Mouse (Mus musculus) heart, embryonic 12.5 days (tissue): ENCODE measurements around the gene Tctn3. TPM values are rescaled to one million over a fixed set of nuclear protein-coding genes. Genes with fewer than 3 reads are reported as not detected.
A peak's percentile ranks its signal among the peaks of the same experiment; 100 is the strongest.
"Not testable (repeated sequence)": the region's sequence is repeated elsewhere in the genome, so short reads cannot be mapped to it uniquely, and the experiment has no call there.

Experiments
- ATAC-seq: fragments of 200-750 bp; cut with Nextera tagmentation; 2 replicates; pipeline ENCODE4 v1.8.0; 2017; ENCODE audit warnings: moderate TSS enrichment, moderate library complexity; ENCODE audit not compliant: insufficient number of reproducible peaks, low FRiP score
- H3K27ac ChIP-seq: fragments of 300-500 bp; sonication (generic); 2 replicates; pipeline ENCODE4 v1.5.1; 2016; ENCODE audit warnings: mild to moderate bottlenecking, moderate library complexity; ENCODE audit not compliant: poor library complexity, severe bottlenecking
- H3K27me3 ChIP-seq: fragments of 300-500 bp; sonication (generic); replicated peaks from 2 replicates; pipeline ENCODE4 v1.6.1; 2016; ENCODE audit warnings: mild to moderate bottlenecking, moderate library complexity
- H3K36me3 ChIP-seq: fragments of 300-500 bp; sonication (generic); 2 replicates; pipeline ENCODE4 v1.6.1; 2016; ENCODE audit warnings: mild to moderate bottlenecking, moderate library complexity
- H3K4me1 ChIP-seq: fragments of 300-500 bp; sonication (generic); replicated peaks from 2 replicates; pipeline ENCODE4 v1.6.1; 2016; ENCODE audit warnings: mild to moderate bottlenecking
- H3K4me2 ChIP-seq: fragments of 300-500 bp; sonication (generic); 2 replicates; pipeline ENCODE4 v1.6.1; 2016; ENCODE audit warnings: mild to moderate bottlenecking, moderate library complexity
- H3K4me3 ChIP-seq: fragments of 300-500 bp; sonication (generic); 2 replicates; pipeline ENCODE4 v1.5.1; 2016; ENCODE audit warnings: mild to moderate bottlenecking
- H3K9ac ChIP-seq: fragments of 300-500 bp; sonication (generic); 2 replicates; pipeline ENCODE4 v1.6.1; 2016; ENCODE audit warnings: mild to moderate bottlenecking, moderate library complexity
- H3K9me3 ChIP-seq: fragments of 300-500 bp; sonication (generic); replicated peaks from 2 replicates; pipeline ENCODE4 v1.6.1; 2016; ENCODE audit warnings: mild to moderate bottlenecking, moderate library complexity
- WGBS: fragments of 180-500 bp; shearing (Covaris S2); methylation state at CpG from one replicate; pipeline ENCODE4 v1.1.7; 2016; 5-methylcytosine and 5-hydroxymethylcytosine counted together
- polyA plus RNA-seq: library from polyadenylated mRNA; unstranded; fragments of >200 nt; fragmentation: Nextera tagmentation; extraction: Ambion mirVana; gene quantifications from 2 replicates; pipeline ENCODE4 v1.2.1, GENCODE M21; 2016

The Tctn3 gene
- polyA plus RNA-seq, 1 experiment from 2014 or later = 10.6 TPM

DNA sequence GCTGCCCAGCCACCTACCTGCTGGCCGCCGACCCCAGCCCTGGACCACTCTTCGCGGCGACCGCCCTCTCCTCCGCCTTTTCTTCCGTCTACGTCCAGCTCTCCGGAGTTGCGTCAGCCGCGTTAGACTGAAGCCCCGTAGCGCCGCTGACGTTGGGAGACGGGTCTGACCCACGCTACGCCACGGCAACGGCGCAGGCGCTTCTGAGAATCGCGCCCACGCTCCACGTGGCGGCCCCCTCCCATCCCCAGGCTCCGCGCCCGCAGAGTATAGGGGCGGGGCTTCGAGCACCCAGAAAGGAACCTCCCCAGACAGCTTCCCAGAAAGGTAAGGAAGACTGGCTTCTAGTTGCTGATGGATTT lies 23.8 kb downstream of the Tctn3 start, which contains the start of gene Aldh18a1:
TSS of gene Aldh18a1 (minus strand) at position 171 of the 362 bp plus-strand sequence.
- under 1% methylated on average over 34 of the region's 34 CpGs for WGBS
- peak within 1 kb of the TSS; percentile 94 for H3K4me3 ChIP-seq
- peaks cover 5% of the 10 kb centered on the region; the same call in 1 of the 2 replicates for H3K36me3 ChIP-seq
- peaks cover 8% of the 10 kb centered on the region for H3K4me1 ChIP-seq
- ATAC-seq = peak; percentile 94
- no peaks in the 10 kb centered on the region for H3K27me3 ChIP-seq
- no peaks in the 10 kb centered on the region for H3K9me3 ChIP-seq
- H3K9ac ChIP-seq = peak within 1 kb of the TSS; percentile 88
- H3K4me2 ChIP-seq = peak within 1 kb of the TSS; percentile 95
- H3K27ac ChIP-seq = peak within 1 kb of the TSS; percentile 84

DNA sequence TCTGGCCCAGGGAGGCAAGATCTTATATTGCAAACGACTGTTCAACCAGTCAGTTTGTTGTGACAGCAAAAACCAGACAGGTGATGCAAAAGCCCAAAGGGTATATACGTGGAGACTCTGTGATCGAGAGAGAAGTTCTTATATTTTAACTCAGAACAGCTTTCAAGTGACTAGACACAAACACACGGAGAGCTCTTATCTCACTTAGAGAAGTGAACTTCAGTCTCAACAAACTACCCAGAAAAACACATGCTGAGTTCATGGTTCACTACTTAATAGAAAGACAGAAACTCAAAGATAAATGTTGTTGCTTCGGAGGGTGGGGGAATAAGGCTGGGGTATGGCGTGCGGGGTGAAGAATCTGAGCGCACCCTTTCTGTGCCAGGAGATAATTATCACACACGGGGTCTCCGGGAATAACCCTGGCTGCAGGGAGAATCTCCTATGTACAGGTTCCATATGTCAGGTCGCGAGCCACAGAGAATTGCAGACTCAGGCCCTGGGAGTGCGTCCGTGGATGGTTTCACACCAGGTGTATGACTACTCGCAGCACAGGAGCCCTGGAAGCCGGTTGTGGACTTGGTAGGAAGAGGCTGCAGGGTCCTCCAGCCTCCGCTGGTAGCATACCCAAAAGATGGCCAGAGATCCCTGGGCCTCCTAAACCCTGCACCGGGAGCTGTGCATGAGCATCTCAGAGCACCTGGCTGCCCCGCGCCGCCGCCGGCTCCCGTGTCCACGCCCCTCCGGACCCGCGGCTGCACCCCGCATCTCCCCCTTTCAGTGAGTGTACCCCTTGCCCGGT lies 24.3 kb downstream of the Tctn3 start:
- Histone ChIP-seq H3K4me3 (peak overlapping the region; percentile 94), H3K27ac (peak overlapping the region; percentile 14; the same call in 1 of the 2 replicates), H3K4me2 (peak overlapping the region; percentile 95), H3K4me1 (peaks cover 8% of the 10 kb centered on the region), H3K9me3 (no peaks in the 10 kb centered on the region), H3K27me3 (no peaks in the 10 kb centered on the region), H3K9ac (peak overlapping the region; percentile 88), H3K36me3 (peaks cover 7% of the 10 kb centered on the region; the same call in 1 of the 2 replicates)
- peak; percentile 60 for ATAC-seq
- WGBS = 5% methylated on average over 27 of the region's 30 CpGs

DNA sequence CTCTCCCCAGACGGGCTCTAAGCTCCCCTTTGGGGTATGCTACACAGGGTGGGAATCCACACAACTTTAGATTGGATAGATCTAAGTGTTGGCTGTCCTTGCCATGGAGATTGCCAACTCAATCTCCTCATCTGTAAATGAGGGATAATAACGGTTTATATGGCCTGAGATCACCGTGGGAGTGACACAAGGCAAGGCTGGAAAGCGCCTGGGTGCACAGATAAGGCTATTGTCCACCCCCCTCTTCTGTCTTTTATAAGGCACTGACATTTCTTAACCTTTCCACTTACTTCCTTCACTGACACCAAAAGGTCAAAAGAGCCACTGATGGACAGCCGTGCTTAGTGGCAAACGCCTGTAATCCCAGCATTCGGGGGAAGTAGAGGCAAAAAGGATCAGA lies 25.1 kb downstream of the Tctn3 start:
- Histone ChIP-seq H3K4me2 (peak overlapping the region; percentile 95), H3K27ac (no peak overlapping the region), H3K9me3 (no peaks in the 10 kb centered on the region), H3K9ac (0 out of 2 replicates have a peak overlapping the region, but pooled peaks have one; percentile 88), H3K4me1 (peaks cover 15% of the 10 kb centered on the region), H3K4me3 (peak overlapping the region; percentile 94), H3K27me3 (no peaks in the 10 kb centered on the region), H3K36me3 (peaks cover 10% of the 10 kb centered on the region; the same call in 1 of the 2 replicates)
- no peak for ATAC-seq
- 53% methylated on average over 7 of the region's 7 CpGs for WGBS

DNA sequence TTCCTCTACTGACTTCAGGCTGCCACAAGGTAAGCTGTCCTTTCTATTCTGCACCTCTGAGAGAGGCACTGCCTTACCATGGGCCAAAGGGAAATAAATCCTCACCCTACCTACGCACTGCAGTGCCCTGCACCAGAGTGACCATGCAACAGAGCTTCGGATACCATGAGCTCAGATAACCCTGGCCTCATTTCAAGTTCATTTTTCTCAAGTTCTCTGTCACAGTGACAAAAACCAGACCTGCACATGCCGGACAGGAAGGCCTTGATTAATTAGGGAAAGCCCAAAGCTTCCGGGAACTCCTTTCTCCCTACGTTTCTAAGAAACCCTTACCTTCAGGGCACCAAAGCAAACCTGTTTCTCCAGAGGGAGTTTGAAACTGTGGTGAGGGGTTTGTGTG lies 30.4 kb downstream of the Tctn3 start:
- H3K4me1 ChIP-seq = peaks cover 20% of the 10 kb centered on the region
- H3K4me3 ChIP-seq = no peak overlapping the region
- no peak overlapping the region for H3K9ac ChIP-seq
- no peaks in the 10 kb centered on the region for H3K27me3 ChIP-seq
- 0 out of 2 replicates have a peak overlapping the region, but pooled peaks have one; percentile 26 for H3K27ac ChIP-seq
- no peak overlapping the region for H3K4me2 ChIP-seq
- peaks cover 35% of the 10 kb centered on the region for H3K36me3 ChIP-seq
- ATAC-seq = peak; percentile 47; the same call in 1 of the 2 replicates
- WGBS = 19% methylated on average over 5 of the region's 5 CpGs
- H3K9me3 ChIP-seq = no peaks in the 10 kb centered on the region

DNA sequence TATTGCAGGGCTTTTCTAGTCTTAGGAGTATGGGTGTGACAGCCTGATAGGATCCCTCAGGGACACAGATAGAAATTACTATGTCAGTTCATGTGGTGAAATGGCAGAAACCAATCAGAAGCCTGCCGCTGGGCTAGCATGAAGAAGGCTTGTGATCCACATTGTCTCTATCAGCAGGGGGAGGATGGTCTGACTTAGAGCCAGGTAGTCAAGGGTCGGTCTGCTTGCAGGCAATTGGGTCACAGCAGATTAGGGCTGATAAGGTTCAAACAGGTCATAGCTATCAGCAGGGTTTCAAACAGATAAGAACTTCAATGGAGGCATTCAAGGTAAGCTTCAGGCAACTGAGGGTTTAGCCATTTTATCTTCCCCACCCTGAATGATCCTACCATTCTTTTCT lies 31.1 kb downstream of the Tctn3 start:
- ATAC-seq = no peak
- 61% methylated on average over 2 of the region's 2 CpGs for WGBS
- H3K27ac ChIP-seq = no peak overlapping the region
- H3K9ac ChIP-seq = no peak overlapping the region
- H3K4me2 ChIP-seq = no peak overlapping the region
- peaks cover 20% of the 10 kb centered on the region for H3K4me1 ChIP-seq
- H3K36me3 ChIP-seq = peaks cover 43% of the 10 kb centered on the region
- H3K4me3 ChIP-seq = no peak overlapping the region
- no peaks in the 10 kb centered on the region for H3K9me3 ChIP-seq
- no peaks in the 10 kb centered on the region for H3K27me3 ChIP-seq

DNA sequence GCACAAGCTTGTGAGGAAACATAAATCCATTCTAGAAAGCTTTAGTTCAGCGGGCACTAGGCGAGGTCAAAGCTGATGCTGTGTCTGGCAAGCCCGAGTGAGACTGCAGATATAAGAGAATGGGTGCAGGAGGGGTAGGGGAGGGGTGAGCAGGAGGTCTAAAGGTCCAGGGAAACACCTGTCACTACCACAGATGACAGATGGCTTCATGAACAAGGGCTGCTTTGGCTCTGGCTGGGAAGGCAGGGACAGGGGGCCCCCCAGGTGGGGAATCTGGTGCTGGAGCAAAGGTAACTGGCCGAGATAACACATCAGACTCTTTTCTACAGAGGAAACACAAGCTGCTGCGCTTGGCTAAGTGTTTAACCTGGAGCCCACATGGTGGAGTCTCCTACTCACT lies 36.6 kb downstream of the Tctn3 start:
- H3K4me1 ChIP-seq = no peaks in the 10 kb centered on the region
- ATAC-seq = no peak
- H3K9ac ChIP-seq = no peak overlapping the region
- no peak overlapping the region for H3K4me2 ChIP-seq
- H3K9me3 ChIP-seq = peaks cover 5% of the 10 kb centered on the region
- peaks cover 91% of the 10 kb centered on the region for H3K36me3 ChIP-seq
- H3K27ac ChIP-seq = no peak overlapping the region
- 76% methylated on average over 5 of the region's 5 CpGs for WGBS
- H3K27me3 ChIP-seq = no peaks in the 10 kb centered on the region
- H3K4me3 ChIP-seq = no peak overlapping the region

DNA sequence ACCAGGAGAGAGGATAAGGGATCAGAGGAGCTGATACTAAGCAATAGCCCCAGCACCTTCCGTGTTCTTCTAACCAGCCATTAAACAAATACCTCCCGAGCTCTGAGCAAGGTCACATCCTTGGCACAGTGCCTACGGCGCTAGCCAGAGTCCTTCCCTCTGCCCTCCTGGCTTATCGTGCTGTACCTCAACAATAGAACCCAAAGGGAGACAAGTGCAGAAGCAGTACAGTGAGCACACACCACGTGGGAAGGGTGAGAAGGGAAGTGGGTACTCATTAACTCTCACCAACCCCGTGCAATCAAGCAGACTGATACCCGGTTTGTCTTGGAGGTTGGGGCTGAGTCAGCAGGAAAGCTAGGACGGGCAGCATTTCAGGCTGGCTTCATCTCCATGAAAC lies 41.3 kb downstream of the Tctn3 start:
- Histone ChIP-seq H3K9me3 (peaks cover 12% of the 10 kb centered on the region), H3K4me3 (no peak overlapping the region), H3K27me3 (no peaks in the 10 kb centered on the region), H3K9ac (no peak overlapping the region), H3K4me1 (no peaks in the 10 kb centered on the region), H3K4me2 (no peak overlapping the region), H3K27ac (no peak overlapping the region), H3K36me3 (peaks cover 99% of the 10 kb centered on the region)
- no peak for ATAC-seq
- 81% methylated on average over 9 of the region's 9 CpGs for WGBS

DNA sequence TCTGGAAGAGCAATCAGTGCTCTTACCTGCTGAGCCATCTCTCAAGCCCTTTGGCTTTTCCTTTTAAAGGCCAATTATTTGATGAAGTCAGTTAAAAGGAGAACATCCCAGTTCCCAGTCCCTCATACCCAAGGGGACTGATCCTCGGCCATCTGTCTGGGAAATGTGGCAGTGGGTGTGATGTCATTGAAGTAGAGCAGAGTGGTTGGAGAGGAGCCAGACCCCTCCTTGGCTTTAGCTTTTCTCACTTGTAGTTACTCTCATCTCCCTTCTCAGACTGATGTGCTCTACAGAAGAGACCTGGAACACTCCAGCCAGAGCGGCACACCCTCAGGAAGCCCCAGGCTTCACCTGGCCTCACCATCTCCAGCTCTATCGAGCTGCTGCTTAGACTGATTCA lies 44.4 kb downstream of the Tctn3 start:
- WGBS = 72% methylated on average over 3 of the region's 3 CpGs
- Histone ChIP-seq H3K36me3 (peaks cover 95% of the 10 kb centered on the region), H3K4me2 (no peak overlapping the region), H3K27me3 (no peaks in the 10 kb centered on the region), H3K4me1 (peaks cover 12% of the 10 kb centered on the region; the same call in 1 of the 2 replicates), H3K9ac (no peak overlapping the region), H3K4me3 (no peak overlapping the region), H3K9me3 (peaks cover 12% of the 10 kb centered on the region), H3K27ac (no peak overlapping the region)
- ATAC-seq = no peak

DNA sequence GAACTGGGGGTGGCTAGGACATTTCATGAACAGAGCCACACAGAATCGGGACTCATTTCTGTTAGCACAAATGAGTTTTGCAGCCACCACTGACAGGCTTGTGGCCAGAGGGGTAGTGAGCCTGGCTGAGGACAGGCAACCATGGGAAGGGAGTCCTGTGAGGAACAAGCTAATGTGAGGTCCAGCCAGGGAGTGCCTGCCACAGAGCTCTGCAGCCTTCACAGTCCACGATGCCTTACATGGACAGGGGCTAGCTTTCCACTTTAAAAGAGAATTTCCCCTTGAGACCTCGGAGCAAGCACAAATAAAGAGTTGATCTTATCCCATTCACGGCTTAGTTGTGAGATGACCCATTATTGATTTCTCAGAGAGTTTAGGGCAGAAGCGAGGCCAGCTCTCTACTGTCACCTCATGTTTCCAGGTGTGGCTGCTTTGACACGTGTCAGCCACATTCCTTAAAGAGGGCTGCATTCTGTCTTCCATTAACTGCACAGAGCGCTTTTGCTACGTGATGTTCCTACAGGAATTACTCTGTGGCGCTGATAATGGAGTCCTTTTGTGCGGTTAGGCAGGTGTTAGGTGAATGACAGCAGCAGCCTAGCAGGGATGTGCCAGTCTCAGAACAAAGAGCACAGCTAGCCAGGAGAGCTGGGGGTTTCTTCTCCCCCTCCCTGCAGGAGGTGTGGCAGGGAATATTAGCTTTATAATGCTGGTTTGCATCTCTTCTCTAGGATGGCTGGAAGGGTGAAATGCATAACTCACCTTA lies 48.0 kb downstream of the Tctn3 start:
- no peaks in the 10 kb centered on the region for H3K9me3 ChIP-seq
- peaks cover 12% of the 10 kb centered on the region; the same call in 1 of the 2 replicates for H3K4me1 ChIP-seq
- H3K4me2 ChIP-seq = no peak overlapping the region
- 59% methylated on average over 10 of the region's 10 CpGs for WGBS
- no peak overlapping the region for H3K9ac ChIP-seq
- H3K36me3 ChIP-seq = peaks cover 72% of the 10 kb centered on the region
- H3K4me3 ChIP-seq = no peak overlapping the region
- H3K27ac ChIP-seq = peak overlapping the region; percentile 48; the same call in 1 of the 2 replicates
- H3K27me3 ChIP-seq = no peaks in the 10 kb centered on the region
- ATAC-seq = no peak

DNA sequence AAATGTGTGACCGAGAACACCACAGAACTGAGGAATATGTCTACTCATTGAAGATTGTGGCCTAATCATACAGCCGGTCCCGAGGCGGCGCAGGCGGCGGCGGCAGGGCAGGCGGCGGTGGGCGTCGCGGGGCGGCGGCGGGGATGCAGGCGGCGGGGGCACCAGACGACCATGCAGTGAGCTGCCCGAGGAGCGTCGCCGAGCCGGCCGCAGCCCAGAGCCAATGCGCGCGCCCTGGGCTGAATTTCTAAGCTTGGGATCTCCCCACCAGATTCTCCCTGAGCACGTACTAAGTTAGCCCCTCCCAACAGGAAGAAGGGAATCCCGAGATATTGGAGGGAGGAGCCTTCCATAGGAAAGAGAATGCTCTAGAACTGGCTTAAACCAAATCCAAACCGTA lies 50.5 kb downstream of the Tctn3 start:
- not testable (repeated sequence) for H3K9ac ChIP-seq, H3K27me3 ChIP-seq, H3K27ac ChIP-seq, H3K9me3 ChIP-seq
- Histone ChIP-seq H3K36me3 (peaks cover 68% of the 10 kb centered on the region), H3K4me2 (peak overlapping the region; percentile 36), H3K4me1 (peaks cover 12% of the 10 kb centered on the region; the same call in 1 of the 2 replicates), H3K4me3 (0 out of 2 replicates have a peak overlapping the region, but pooled peaks have one; percentile 8)
- WGBS = 54% methylated on average over 15 of the region's 31 CpGs
- 0 out of 2 replicates have a peak, but pooled peaks have one; percentile 51 for ATAC-seq

DNA sequence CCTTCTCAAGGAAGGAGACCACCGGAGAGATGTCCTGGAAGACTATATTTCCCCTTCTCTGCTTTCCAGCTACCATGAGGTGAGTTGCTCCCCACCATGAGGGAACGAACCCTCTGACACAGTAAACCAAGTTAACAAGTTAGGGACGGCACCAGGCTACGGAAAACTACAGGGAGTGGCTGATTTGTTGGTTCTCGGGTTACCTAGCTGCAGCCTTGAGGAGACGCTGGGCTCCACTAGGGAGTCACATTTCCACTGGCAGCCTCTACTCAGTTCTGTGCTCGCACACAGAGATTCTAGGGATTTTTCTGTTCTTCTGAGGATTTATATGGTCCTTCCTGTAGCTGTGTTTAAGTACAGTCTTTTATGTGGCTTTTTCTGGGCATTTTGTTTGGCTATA lies 56.0 kb downstream of the Tctn3 start:
- no peaks in the 10 kb centered on the region for H3K9me3 ChIP-seq
- H3K27me3 ChIP-seq = no peaks in the 10 kb centered on the region
- no peak overlapping the region for H3K4me2 ChIP-seq
- H3K9ac ChIP-seq = no peak overlapping the region
- no peak overlapping the region for H3K4me3 ChIP-seq
- peaks cover 75% of the 10 kb centered on the region for H3K36me3 ChIP-seq
- 82% methylated on average over 7 of the region's 7 CpGs for WGBS
- no peak overlapping the region for H3K27ac ChIP-seq
- no peaks in the 10 kb centered on the region for H3K4me1 ChIP-seq
- ATAC-seq = no peak
